Mouse (Mus musculus) frontal cortex, adult 2 months (tissue): ENCODE measurements around the gene Slc39a11. TPM values are rescaled to one million over a fixed set of nuclear protein-coding genes. Genes with fewer than 3 reads are reported as not detected.
A peak's percentile ranks its signal among the peaks of the same experiment; 100 is the strongest.

Experiments
- DNase-seq, 2 experiments: peaks; one replicate each; pipeline ENCODE4 v3.0.0; 2022; ENCODE audit warnings: low spot score in 1 of 2; ENCODE audit errors: extremely low spot score in 1 of 2
- polyA plus RNA-seq: library from polyadenylated mRNA; depleted of rRNA; stranded (reverse); fragments of >200 nt; gene quantifications from 2 replicates; pipeline ENCODE4 v1.2.3, GENCODE M21; 2012

Slc39a11 gene
- polyA plus RNA-seq, 1 experiment, result 12.3 TPM

GRCm38 (mm10) chr11:113519973-113520372 lies 129.9 kb downstream of the Slc39a11 start:
- DNase-seq, result no peak

GRCm38 (mm10) chr11:113518176-113518575 lies 131.7 kb downstream of the Slc39a11 start:
- DNase-seq, result no peak

GRCm38 (mm10) chr11:113516156-113516555 lies 133.7 kb downstream of the Slc39a11 start:
- peak; percentile 22 to 63 for DNase-seq

GRCm38 (mm10) chr11:113512976-113513375 lies 136.9 kb downstream of the Slc39a11 start:
- no peak for DNase-seq

- no peak for DNase-seq
Measured at GRCm38 (mm10) chr11:113512150-113512549, 137.7 kb downstream of the Slc39a11 start.

- no peak for DNase-seq
Measured at GRCm38 (mm10) chr11:113510969-113511625, 138.8 kb downstream of the Slc39a11 start.

- no peak for DNase-seq
Measured at GRCm38 (mm10) chr11:113510249-113510648, 139.6 kb downstream of the Slc39a11 start.

GRCm38 (mm10) chr11:113507716-113508480 lies 142.0 kb downstream of the Slc39a11 start:
- no peak for DNase-seq

- DNase-seq, result no peak
Measured at GRCm38 (mm10) chr11:113505551-113506160, 144.2 kb downstream of the Slc39a11 start.

GRCm38 (mm10) chr11:113504459-113505062 lies 145.3 kb downstream of the Slc39a11 start:
- no peak for DNase-seq

- no peak for DNase-seq
Measured at GRCm38 (mm10) chr11:113502968-113503367, 146.9 kb downstream of the Slc39a11 start.

- no peak for DNase-seq
Measured at GRCm38 (mm10) chr11:113500631-113501305, 149.1 kb downstream of the Slc39a11 start.

- peak in 1 of 2 experiments; percentile 50 for DNase-seq
Measured at GRCm38 (mm10) chr11:113498889-113499288, 151.0 kb downstream of the Slc39a11 start.

- DNase-seq, result no peak
Measured at GRCm38 (mm10) chr11:113494021-113494546, 155.8 kb downstream of the Slc39a11 start.

GRCm38 (mm10) chr11:113490530-113491520 lies 159.1 kb downstream of the Slc39a11 start:
- DNase-seq, result no peak

GRCm38 (mm10) chr11:113487603-113488335 lies 162.1 kb downstream of the Slc39a11 start:
- DNase-seq, result no peak

GRCm38 (mm10) chr11:113484037-113484436 lies 165.8 kb downstream of the Slc39a11 start:
- DNase-seq, result no peak

GRCm38 (mm10) chr11:113477550-113477949 lies 172.3 kb downstream of the Slc39a11 start:
- no peak for DNase-seq
